8 mouse cellular contexts compared by ENCODE assay signal in genomic region chr12:8921394-8922368, GRCm38 (mm10). TPM values are rescaled to one million over a fixed set of nuclear protein-coding genes. Genes with fewer than 3 reads are reported as not detected.
DNase-seq lines count a peak whose midpoint lies in the region; ATAC-seq lines count a peak whose summit lies in the region.

TSS of gene Laptm4a (plus strand) at chr12:8921664.

- H3K27ac ChIP-seq in forebrain, embryonic 14.5 days (ENCODE audit: low read depth, low read length): peak within 1 kb of the TSS; percentile 97
- H3K27ac ChIP-seq in neural tube, embryonic 15.5 days (replicated peaks): peak within 1 kb of the TSS; percentile 97

- H3K9ac ChIP-seq in forebrain, embryonic 14.5 days (ENCODE audit: low read length): peak within 1 kb of the TSS; percentile 94
- peak within 1 kb of the TSS; percentile 81 for H3K9ac ChIP-seq in neural tube, embryonic 15.5 days (replicated peaks)

- under 1% methylated on average over 73 of the region's 73 CpGs for WGBS in forebrain, embryonic 14.5 days
- under 1% methylated on average over 73 of the region's 73 CpGs for WGBS in neural tube, embryonic 15.5 days

- H3K4me3 ChIP-seq in forebrain, embryonic 14.5 days (ENCODE audit: low read depth, low read length): peak within 1 kb of the TSS; percentile 74
- H3K4me3 ChIP-seq in neural tube, embryonic 15.5 days (replicated peaks): peak within 1 kb of the TSS; percentile 92

- peaks cover 25% of the 10 kb centered on the region for H3K4me1 ChIP-seq in forebrain, embryonic 14.5 days (ENCODE audit: control insufficient read depth, insufficient read depth, low read length)
- H3K4me1 ChIP-seq in neural tube, embryonic 15.5 days: peaks cover 29% of the 10 kb centered on the region

- peak within 1 kb of the TSS; percentile 81 for H3K4me2 ChIP-seq in forebrain, embryonic 14.5 days (ENCODE audit: low read length)
- H3K4me2 ChIP-seq in neural tube, embryonic 15.5 days: peak within 1 kb of the TSS; percentile 81

- peaks cover 6% of the 10 kb centered on the region; the same call in 1 of the 2 replicates for H3K36me3 ChIP-seq in forebrain, embryonic 14.5 days (ENCODE audit: control insufficient read depth, insufficient read depth, low read length)
- H3K36me3 ChIP-seq in neural tube, embryonic 15.5 days: 0 out of 2 replicates have a peak, but pooled peaks cover 3% of the 10 kb centered on the region

- DNase-seq in ES-CJ7 (ENCODE audit: low read depth, low spot score): peak; percentile 98
- peak; percentile 97 for DNase-seq in cerebellum, adult 11 months
- DNase-seq in forebrain, embryonic 14.5 days (ENCODE audit: low spot score): peak; percentile 99
- peak; percentile 99 to 100 for DNase-seq in heart, postnatal 14 days
- peak; percentile 98 for DNase-seq in layer of hippocampus, adult 11-12 months (ENCODE audit: low spot score)
- DNase-seq in lung, adult 18-20 months: peak; percentile 98
- peak; percentile 98 for DNase-seq in testis, postnatal 14 days (ENCODE audit: low spot score)

- ATAC-seq in forebrain, embryonic 14.5 days: peak; percentile 98
- ATAC-seq in neural tube, embryonic 15.5 days (ENCODE audit: low FRiP score): peak; percentile 98

- H3K9me3 ChIP-seq in forebrain, embryonic 14.5 days (replicated peaks; ENCODE audit: control insufficient read depth, low read length): no peaks in the 10 kb centered on the region
- no peaks in the 10 kb centered on the region for H3K9me3 ChIP-seq in neural tube, embryonic 15.5 days (replicated peaks)

- H3K27me3 ChIP-seq in forebrain, embryonic 14.5 days (replicated peaks; ENCODE audit: control insufficient read depth, insufficient read depth, low read length): no peaks in the 10 kb centered on the region
- H3K27me3 ChIP-seq in neural tube, embryonic 15.5 days (replicated peaks): no peaks in the 10 kb centered on the region

- intact Hi-C loops in heart, postnatal 14 days (cut with DNase I): loop anchor here (5.0 kb wide), 1 partner anchor 34 kb away; no protein-coding TSS in a partner anchor

RNA-seq across cellular contexts. Expression of gene Laptm4a, which starts in this region (rescaled TPM):
- polyA plus RNA-seq in forebrain, embryonic 14.5 days (2014; fragmentation: Nextera tagmentation; extraction: Ambion mirVana): 192 and 199 TPM in 2 replicates
- total RNA-seq in heart, postnatal 14 days (2021): 100 to 1,000 TPM; 325 to 358 TPM
- 197 and 217 TPM in 2 replicates for polyA plus RNA-seq in neural tube, embryonic 15.5 days (2015; fragmentation: Nextera tagmentation; extraction: Ambion mirVana)

Comparison
In these comparisons a context has a peak if more than half of its experiments do, and no peak if none do; other contexts are left out.
1. Peak in every context shown above with its lines: DNase-seq, ATAC-seq, H3K4me3 ChIP-seq and H3K27ac ChIP-seq.